Mouse (Mus musculus) ZHBTc4 (cell line): ENCODE measurements around the gene Hmgb4.
A peak's percentile ranks its signal among the peaks of the same experiment; 100 is the strongest.

Experiments
- DNase-seq: peaks from one replicate; pipeline ENCODE4 v3.0.0-alpha.2; 2011; ENCODE audit warnings: low read depth, low spot score

The Hmgb4 gene

GRCm38 (mm10) chr4:128227377-128228316 is 33.1 kb downstream of the Hmgb4 start:
- no peak for DNase-seq

- DNase-seq: no peak
These were observed 36.3 kb downstream of the Hmgb4 start for GRCm38 (mm10) chr4:128224453-128224852.

GRCm38 (mm10) chr4:128217991-128218595 is 42.7 kb downstream of the Hmgb4 start:
- peak; percentile 7 for DNase-seq
